Mouse (Mus musculus): ENCODE measurements at regions not wholly inside any gene's neighbourhood (a gene's known extent, or its start where the extent isn't known, plus 50 kb on each side); places are given as distances from the start of the nearest gene placed in this dataset.

DNA sequence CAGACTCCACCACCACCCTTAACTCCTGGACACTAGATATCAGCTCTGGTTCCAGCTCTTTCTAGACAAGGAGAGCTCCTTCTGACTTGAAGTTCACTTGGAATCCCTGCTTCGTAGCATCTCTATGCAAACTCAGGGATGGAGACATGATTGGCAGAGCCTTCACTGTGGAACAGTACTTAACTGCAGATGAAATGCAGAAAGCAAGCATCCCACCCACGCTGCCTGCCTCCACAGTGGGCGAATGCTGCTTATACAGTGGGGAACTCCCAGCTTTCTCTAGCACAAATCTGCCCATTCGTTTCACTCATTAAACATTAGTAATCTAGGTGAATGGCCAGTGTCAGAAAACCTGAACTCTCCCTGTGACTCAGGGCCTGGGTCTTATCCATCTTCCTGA, 92.0 kb upstream of the Coch start:
- TF ChIP-seq CTCF (IDR thresholded peaks at IDR 0.05; ENCODE audit: low read depth, low read length), result no peak
- no peak for TF ChIP-seq POLR2A (IDR thresholded peaks at IDR 0.05; ENCODE audit: extremely low read depth, insufficient read depth, low read length)

Data from liver, adult 2 months (tissue).